In the genomic region with DNA sequence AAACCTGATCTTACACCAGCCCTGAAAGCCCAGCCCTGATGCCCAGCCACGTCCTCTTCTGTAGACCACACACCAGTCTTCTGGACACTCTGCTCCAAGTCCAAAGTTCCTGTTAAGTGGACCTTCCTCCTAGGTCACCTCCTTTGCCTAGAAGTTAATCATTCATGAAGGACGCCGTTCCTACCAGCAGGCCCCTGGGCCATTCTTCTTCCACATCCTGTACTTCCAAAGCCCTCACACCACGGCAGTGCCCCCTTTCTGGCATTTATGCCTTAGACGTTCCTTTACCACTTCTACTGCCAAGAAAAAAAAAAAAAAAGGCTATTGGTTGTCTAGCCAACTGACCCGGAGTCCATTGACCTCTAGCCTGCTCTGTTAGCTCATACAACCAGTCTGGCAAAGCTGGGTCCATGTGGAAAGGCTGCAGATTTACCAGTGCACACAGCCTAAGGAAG, we compare ENCODE assay signal across 10 mouse cellular contexts. TPM values are rescaled to one million over a fixed set of nuclear protein-coding genes. Genes with fewer than 3 reads are reported as not detected.
A peak's percentile ranks its signal among the peaks of the same experiment; 100 is the strongest.
DNase-seq lines count a peak whose midpoint lies in the region; ATAC-seq lines count a peak whose summit lies in the region.
"Had no signal": no experiment of that assay in that cellular context is flagged by ENCODE, and none has a peak within 500 bp of the region (broad histone marks: within the 10 kb centered on the region; RNA-seq: fewer than 3 reads in every experiment).

Glyctk (minus strand) TSS at position 102 of the 455 bp plus-strand sequence.

- peak within 1 kb of the TSS; percentile 72; the same call in 1 of the 2 replicates for H3K4me2 ChIP-seq in heart, embryonic 14.5 days (ENCODE audit: low read length)
- H3K4me2 ChIP-seq in kidney, embryonic 16.5 days (replicated peaks; ENCODE audit: low read depth, low read length) = no peak within 1 kb of the TSS
- peak within 1 kb of the TSS; percentile 22 for H3K4me2 ChIP-seq in liver, embryonic 16.5 days (ENCODE audit: low read depth, low read length)

- H3K9ac ChIP-seq in heart, embryonic 14.5 days (ENCODE audit: low read length) = no peak within 1 kb of the TSS
- H3K9ac ChIP-seq in kidney, embryonic 16.5 days (replicated peaks; ENCODE audit: low read length) = no peak within 1 kb of the TSS
- peak within 1 kb of the TSS; percentile 51 for H3K9ac ChIP-seq in liver, embryonic 16.5 days (ENCODE audit: low read depth, low read length)

- 78% methylated on average over 6 of the region's 6 CpGs for WGBS in heart, embryonic 14.5 days
- 59% methylated on average over 6 of the region's 6 CpGs for WGBS in kidney, embryonic 16.5 days
- WGBS in liver, embryonic 16.5 days (ENCODE audit: insufficient replicate concordance) = 56% methylated on average over 6 of the region's 6 CpGs

- no peak within 1 kb of the TSS for H3K27ac ChIP-seq in heart, embryonic 14.5 days (replicated peaks in 1 of 2; ENCODE audit: control insufficient read depth in 1 of 2, insufficient read depth in 1 of 2, low read depth in 2 of 2, low read length in 2 of 2)
- H3K27ac ChIP-seq in brown adipose tissue, adult 24 weeks (replicated peaks; ENCODE audit: low read depth, low read length) = peak within 1 kb of the TSS; percentile 82
- peak within 1 kb of the TSS; percentile 56 for H3K27ac ChIP-seq in kidney, embryonic 16.5 days (ENCODE audit: low read length)
- peak within 1 kb of the TSS; percentile 75 for H3K27ac ChIP-seq in liver, embryonic 16.5 days (ENCODE audit: low read length)

- no peak within 1 kb of the TSS for H3K4me3 ChIP-seq in heart, embryonic 14.5 days (ENCODE audit: control insufficient read depth in 1 of 2, insufficient read depth in 1 of 2, low read depth in 1 of 2, low read length in 2 of 2)
- H3K4me3 ChIP-seq in brown adipose tissue, adult 24 weeks (ENCODE audit: insufficient read depth, low read depth, low read length) = no peak within 1 kb of the TSS
- 0 out of 2 replicates have a peak within 1 kb of the TSS, but pooled peaks have one; percentile 14 for H3K4me3 ChIP-seq in kidney, embryonic 16.5 days (ENCODE audit: low read length)
- H3K4me3 ChIP-seq in liver, embryonic 16.5 days (ENCODE audit: low read depth, low read length) = peak within 1 kb of the TSS; percentile 51

- no peak for ATAC-seq in heart, embryonic 14.5 days (ENCODE audit: insufficient number of reproducible peaks, insufficient read depth, low FRiP score, low read depth)
- peak; percentile 55 for ATAC-seq in kidney, embryonic 16.5 days (ENCODE audit: low FRiP score, low TSS enrichment)
- peak; percentile 76 for ATAC-seq in liver, embryonic 16.5 days (ENCODE audit: low read depth)
- ATAC-seq: lung, postnatal 0 days had no signal

- no peaks in the 10 kb centered on the region for H3K9me3 ChIP-seq in heart, embryonic 14.5 days (ENCODE audit: control insufficient read depth, low read length)
- no peaks in the 10 kb centered on the region for H3K9me3 ChIP-seq in kidney, embryonic 16.5 days (ENCODE audit: low read length)
- H3K9me3 ChIP-seq in liver, embryonic 16.5 days (replicated peaks; ENCODE audit: control insufficient read depth, low read length) = no peaks in the 10 kb centered on the region

- DNase-seq in heart, postnatal 36 days = no peak
- no peak for DNase-seq in lung, postnatal 36 days
- no peak for DNase-seq in left cerebral cortex, postnatal 25 days (ENCODE audit: low spot score in 2 of 2)
- no peak for DNase-seq in left cerebral cortex, adult 8-10 months (ENCODE audit: low spot score in 2 of 2)
- DNase-seq: embryo, embryonic 11 days had no signal

- intact Hi-C loops in heart, postnatal 36 days (cut with DNase I) = loop anchor here (2.0 to 5.0 kb wide), 4 partner anchors 45 to 319 kb away; partner anchors contain the start of genes Parp3 and Rrp9
- intact Hi-C loops in left cerebral cortex, postnatal 25 days (cut with DNase I) = no loop called here

- H3K4me1 ChIP-seq in heart, embryonic 14.5 days (ENCODE audit: control insufficient read depth in 2 of 2, insufficient read depth in 2 of 2, low read length in 2 of 2) = no peaks in the 10 kb centered on the region
- H3K4me1 ChIP-seq in brown adipose tissue, adult 24 weeks (ENCODE audit: control insufficient read depth, insufficient read depth, insufficient read length, low read length) = peaks cover 9% of the 10 kb centered on the region; the same call in 1 of the 2 replicates
- peaks cover 5% of the 10 kb centered on the region; the same call in 1 of the 2 replicates for H3K4me1 ChIP-seq in kidney, embryonic 16.5 days (ENCODE audit: insufficient read depth, low read length)
- H3K4me1 ChIP-seq in liver, embryonic 16.5 days (ENCODE audit: control insufficient read depth, low read depth, low read length) = peaks cover 5% of the 10 kb centered on the region

- no peaks in the 10 kb centered on the region for H3K36me3 ChIP-seq in heart, embryonic 14.5 days (ENCODE audit: control insufficient read depth, insufficient read depth, low read length)
- H3K36me3 ChIP-seq in kidney, embryonic 16.5 days (ENCODE audit: insufficient read depth, low read length) = no peaks in the 10 kb centered on the region
- H3K36me3 ChIP-seq in liver, embryonic 16.5 days (ENCODE audit: control insufficient read depth, insufficient read depth) = no peaks in the 10 kb centered on the region

- 0 out of 2 replicates have a peak, but pooled peaks cover 5% of the 10 kb centered on the region for H3K27me3 ChIP-seq in heart, embryonic 14.5 days (ENCODE audit: control insufficient read depth, insufficient read depth, low read length)
- H3K27me3 ChIP-seq in kidney, embryonic 16.5 days (ENCODE audit: insufficient read depth, low read length) = no peaks in the 10 kb centered on the region
- H3K27me3 ChIP-seq in liver, embryonic 16.5 days (ENCODE audit: control insufficient read depth, insufficient read depth, low read depth, low read length) = no peaks in the 10 kb centered on the region; the same call in 1 of the 2 replicates

RNA-seq across cellular contexts. Expression of gene Glyctk, which starts in this region (rescaled TPM):
- 0.73 and 1.0 TPM in 2 replicates for polyA plus RNA-seq in heart, embryonic 14.5 days (2014; fragmentation: Nextera tagmentation; extraction: Ambion mirVana)
- total RNA-seq in heart, postnatal 36 days (2021) = 1 to 10 TPM; 1.3 to 1.7 TPM
- polyA plus RNA-seq in brown adipose tissue, adult 24 weeks (2012; ENCODE audit: insufficient read depth, insufficient read length, missing spikeins) = 1.3 and 2.2 TPM in 2 replicates
- polyA plus RNA-seq in kidney, embryonic 16.5 days (2015; fragmentation: Nextera tagmentation; extraction: Ambion mirVana) = 14.7 and 17.1 TPM in 2 replicates
- 26.5 and 33.0 TPM in 2 replicates for polyA plus RNA-seq in liver, embryonic 16.5 days (2015; fragmentation: Nextera tagmentation; extraction: Ambion mirVana)
- total RNA-seq in left cerebral cortex, postnatal 25 days (2021) = 1 to 10 TPM; 3.3 to 5.3 TPM
- 1 to 10 TPM; 3.3 to 4.9 (median 3.9) TPM for total RNA-seq in left cerebral cortex, adult 8-10 months (2022)

Comparison
In these comparisons a context has a peak if more than half of its experiments do, and no peak if none do; other contexts are left out.
1. H3K27ac ChIP-seq: peak in brown adipose tissue, adult 24 weeks (single experiment), kidney, embryonic 16.5 days (single experiment) and liver, embryonic 16.5 days (single experiment); none in heart, embryonic 14.5 days (0 of 2).
2. H3K4me3 ChIP-seq: peak in kidney, embryonic 16.5 days (single experiment) and liver, embryonic 16.5 days (single experiment); none in heart, embryonic 14.5 days (0 of 2) and brown adipose tissue, adult 24 weeks (single experiment).